Mouse (Mus musculus) C2C12 (cell line): Measurements from ENCODE around the gene 9130213A22Rik.

Experiments used
- CEBPB ChIP-seq: IDR thresholded peaks from one replicate; pipeline ENCODE4 v1.6.1; 2011; ENCODE audit warnings: low read depth, mild to moderate bottlenecking, control low read depth, moderate library complexity
- CTCF ChIP-seq: IDR thresholded peaks from one replicate; pipeline ENCODE4 v1.5.1; 2011; ENCODE audit not compliant: control insufficient read depth, insufficient read depth, insufficient read length
- MAX ChIP-seq: IDR thresholded peaks from one replicate; pipeline ENCODE4 v1.6.1; 2011; ENCODE audit warnings: mild to moderate bottlenecking, control low read depth
- MYOD1 ChIP-seq: IDR thresholded peaks from one replicate; pipeline ENCODE4 v1.6.1; 2011; ENCODE audit warnings: low read depth; ENCODE audit not compliant: control insufficient read depth, insufficient read length
- MYOG ChIP-seq: IDR thresholded peaks from one replicate; pipeline ENCODE4 v1.6.1; 2011; ENCODE audit not compliant: control insufficient read depth, insufficient read length; ENCODE audit errors: extremely low read depth
- USF1 ChIP-seq: IDR thresholded peaks from one replicate; pipeline ENCODE4 v1.6.1; 2011; ENCODE audit warnings: low read depth, mild to moderate bottlenecking, control low read depth, moderate library complexity

GRCm38 (mm10) chr11:69155351-69155750 lies 33.0 kb upstream of the 9130213A22Rik start:
- TF ChIP-seq USF1 (no peak), MAX (no peak), CTCF (no peak), MYOD1 (no peak), MYOG (no peak), CEBPB (no peak)
